Mouse (Mus musculus) activated CD4-positive, CD25-positive, alpha-beta regulatory T cell, adult 4 months (primary cell): Measurements from ENCODE around the gene Slit3. TPM values are rescaled to one million over a fixed set of nuclear protein-coding genes. Genes with fewer than 3 reads are reported as not detected.

Source experiments
- ATAC-seq: one replicate; pipeline ENCODE4 v1.8.0; 2017
- polyA plus RNA-seq, 2 experiments: library from polyadenylated mRNA; unstranded; fragments of 100-300 nt; shearing (Covaris generic); gene quantifications; one replicate each; pipeline ENCODE4 v1.2.1; 2017

Gene Slit3
- polyA plus RNA-seq, 2 experiments from 2014 or later: not detected

DNA sequence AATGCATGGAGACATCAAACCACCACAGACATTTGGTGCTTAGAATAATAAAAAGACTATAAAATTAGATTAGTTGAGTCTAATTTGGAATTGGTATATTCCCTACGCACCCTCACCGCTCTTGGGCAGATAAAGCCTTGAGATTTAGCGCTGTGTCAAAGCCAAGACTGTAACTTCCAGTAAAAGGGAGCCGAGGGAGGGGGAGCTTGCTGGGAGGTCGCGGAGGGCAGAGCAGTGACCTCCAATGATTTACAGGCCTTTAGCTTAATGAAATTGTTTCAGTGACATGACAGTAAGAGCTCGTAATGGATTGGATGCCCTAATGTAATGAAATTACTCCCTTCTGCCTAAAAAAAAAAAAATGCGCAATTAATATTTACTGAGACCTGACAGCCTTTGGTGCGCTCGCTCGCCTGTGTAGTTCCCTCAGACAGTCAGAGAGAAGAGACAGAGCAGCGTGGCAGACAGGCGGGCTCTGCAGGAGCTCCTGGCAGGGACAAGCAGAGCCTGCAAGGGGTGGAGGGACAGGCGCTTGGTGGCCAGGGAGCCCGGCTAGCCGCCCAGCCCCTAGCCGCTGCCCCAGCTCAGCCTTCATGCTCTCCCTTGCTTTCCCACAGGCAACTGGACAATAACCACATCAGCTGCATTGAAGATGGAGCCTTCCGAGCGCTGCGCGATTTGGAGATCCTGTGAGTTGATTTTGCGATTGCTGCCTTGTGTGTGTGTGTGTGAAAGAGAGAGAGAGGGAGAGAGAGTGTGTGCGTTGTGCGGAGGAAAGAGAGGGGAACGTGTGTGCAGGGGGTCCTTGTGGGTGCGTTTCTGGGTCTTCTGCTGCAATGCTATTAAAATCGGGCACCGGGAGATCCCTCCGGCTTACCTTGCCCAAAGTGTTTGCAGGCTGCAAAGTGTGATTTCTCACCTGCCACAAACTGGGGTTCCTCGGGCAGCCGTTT is 423.4 kb downstream of the Slit3 start:
- ATAC-seq: no peak

DNA sequence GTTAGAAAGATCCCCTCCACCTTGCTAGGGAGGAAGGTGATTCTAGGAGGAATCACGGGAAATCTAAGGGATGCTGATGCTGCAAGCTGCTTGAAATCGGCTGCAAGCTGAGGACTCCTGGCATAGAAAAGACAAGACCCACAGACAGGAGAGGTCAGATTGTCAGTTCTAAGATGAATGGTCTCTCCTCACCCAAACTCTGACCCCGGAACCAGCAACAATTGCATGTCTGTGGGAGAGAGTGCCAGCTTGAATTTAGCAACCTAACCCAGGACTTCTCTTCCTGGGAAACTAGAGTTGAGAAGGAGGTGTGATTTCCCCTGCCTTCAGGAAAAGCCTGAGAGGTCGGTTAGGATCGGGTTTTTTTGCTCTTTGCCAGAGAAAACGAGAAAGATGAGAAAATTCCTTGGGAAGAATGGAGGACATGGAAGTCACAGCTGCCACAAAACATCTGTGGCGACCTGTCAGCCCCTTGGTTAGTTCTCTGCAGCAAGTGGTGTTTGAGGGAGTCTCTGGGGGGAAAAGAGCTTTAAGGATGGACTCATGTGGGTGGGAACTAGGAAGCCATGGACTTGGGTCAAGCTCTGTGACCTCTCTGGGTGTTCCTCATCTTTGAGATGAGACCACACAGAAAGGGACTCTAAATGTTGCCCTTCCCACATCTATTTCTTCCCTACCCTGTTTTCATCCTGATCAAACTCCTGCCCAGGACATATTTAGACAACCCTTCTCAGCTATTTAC is 425.2 kb downstream of the Slit3 start:
- no peak for ATAC-seq

DNA sequence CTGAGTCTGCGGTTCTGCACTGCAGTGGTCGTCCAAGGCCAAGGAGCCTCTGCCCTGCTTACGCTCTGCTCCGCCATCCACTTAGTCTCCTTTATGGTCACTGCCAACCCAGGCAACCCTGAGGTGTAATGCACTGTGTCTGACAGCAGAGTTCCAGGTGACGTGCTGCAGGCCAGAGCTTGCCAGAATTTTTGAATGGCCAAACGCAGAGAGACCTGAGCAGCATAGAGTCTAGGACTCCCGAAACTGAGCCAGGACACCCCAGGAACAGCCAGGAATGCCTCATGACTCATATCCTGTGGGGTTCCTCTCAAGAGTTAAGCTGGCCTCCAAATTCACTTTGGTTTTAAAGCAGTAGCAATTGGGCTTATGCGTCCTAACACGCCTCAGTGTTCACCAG is 429.0 kb downstream of the Slit3 start:
- ATAC-seq: no peak

DNA sequence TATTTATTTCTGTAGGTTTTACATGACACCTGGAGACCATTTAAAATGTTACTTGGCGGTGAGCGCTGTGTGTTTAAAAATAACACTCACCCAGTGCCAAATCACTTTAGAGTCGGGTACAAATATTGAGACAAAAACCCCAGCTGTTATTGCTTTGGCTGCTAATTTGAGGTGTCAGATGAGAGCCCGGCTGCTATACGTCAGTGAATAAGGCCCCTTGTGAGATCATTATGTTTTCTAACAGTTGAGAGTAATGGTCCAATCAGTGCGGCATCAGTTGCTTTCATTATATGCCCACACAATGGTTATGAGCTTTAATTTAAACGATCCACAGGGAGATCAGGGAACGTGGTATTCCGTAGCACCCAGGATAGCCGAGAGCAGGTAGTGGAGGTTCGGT is 435.2 kb downstream of the Slit3 start:
- ATAC-seq: no peak

DNA sequence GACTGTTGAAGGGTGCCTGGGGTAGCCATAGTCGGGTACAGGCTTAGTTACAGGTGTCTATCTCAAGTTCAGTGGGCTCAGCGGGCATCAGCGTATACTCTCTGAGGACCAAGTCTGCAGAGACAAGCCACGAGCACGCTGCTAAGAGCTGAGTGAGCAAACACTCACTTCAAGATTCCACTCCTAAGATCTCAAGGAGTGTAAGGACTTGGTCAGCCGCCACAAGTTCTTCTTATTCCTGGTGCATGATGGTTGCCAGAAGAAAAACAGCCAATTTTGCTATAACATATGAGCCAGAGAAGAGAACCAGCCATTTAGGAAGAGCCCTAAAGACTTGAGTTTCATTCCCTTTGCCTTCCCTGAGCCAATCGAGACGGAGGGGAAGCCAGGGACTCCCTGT is 436.5 kb downstream of the Slit3 start:
- no peak for ATAC-seq

DNA sequence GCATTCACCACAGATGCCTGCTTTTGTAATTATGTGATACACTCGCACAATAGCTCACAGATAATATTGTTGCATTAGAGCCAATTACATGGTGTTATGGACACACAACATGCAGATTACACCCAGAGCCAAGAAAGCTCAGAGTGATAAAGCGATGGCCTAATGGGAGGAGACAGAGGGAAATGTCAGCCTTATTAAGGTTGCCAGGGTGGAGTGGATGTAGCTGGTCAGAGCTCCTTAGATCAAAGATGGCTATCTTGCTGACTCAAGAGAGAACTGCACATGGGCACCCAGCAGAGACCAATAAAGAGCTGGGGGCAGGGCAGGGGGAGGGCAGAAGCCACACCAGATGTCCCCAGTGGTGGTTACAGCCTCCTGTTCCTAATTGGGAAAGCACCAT is 437.3 kb downstream of the Slit3 start:
- ATAC-seq: no peak

DNA sequence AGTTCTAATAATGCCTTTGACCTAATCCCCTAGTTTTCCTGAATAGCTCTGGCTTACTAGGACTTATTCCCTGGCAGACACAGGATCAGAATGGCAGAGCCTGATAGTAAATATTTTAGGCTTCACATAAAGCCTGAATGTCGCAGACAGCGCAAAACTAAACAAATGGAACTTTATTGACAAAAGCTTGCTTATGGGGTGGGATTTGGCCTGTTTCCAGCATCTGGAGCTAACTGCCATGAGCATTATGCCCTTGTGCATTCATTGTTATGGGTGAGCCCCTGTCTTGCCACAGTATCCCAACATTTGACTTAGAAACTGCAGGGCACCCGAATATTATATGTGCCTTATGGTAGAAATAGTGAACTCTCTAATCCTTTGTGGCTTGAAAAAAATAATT is 438.4 kb downstream of the Slit3 start:
- ATAC-seq: no peak

DNA sequence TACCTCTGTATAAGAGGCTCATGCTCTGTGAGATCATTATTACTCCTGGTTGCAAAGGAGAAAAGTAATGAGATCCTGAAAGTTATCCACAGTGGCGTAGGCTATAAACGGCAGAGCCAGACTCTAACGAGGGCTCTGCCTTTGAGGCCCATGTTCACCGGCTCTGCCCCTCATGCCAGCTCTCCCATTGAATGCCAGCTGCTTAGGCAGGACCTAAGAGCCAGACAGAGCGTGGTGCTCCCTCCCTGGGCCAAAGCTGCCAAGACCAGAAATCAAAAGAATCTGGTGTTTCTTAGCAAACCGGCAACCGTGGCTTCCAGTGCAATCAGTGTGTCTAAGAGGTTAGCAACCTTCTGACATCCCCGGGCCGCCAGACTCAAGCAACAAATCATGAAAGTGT is 440.7 kb downstream of the Slit3 start:
- ATAC-seq: no peak

DNA sequence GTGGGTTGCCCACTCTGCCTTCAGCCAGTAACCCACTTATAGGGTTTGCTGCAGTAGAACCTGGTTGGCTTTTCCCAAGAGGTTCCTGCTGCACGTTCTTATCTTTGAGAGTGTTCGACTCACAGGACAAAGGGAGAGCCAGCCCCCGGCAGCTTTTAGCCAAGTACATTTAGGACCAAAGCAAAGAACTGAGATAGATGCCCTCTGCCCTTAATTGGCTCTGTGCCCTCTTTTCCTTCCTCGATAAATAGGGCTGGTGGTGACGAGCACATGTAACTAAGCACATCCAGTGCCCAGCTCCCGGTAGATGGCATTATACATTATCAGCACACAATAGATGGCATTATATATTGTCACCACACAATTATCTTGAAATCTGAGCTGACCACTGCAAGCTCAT is 444.3 kb downstream of the Slit3 start:
- ATAC-seq: no peak

DNA sequence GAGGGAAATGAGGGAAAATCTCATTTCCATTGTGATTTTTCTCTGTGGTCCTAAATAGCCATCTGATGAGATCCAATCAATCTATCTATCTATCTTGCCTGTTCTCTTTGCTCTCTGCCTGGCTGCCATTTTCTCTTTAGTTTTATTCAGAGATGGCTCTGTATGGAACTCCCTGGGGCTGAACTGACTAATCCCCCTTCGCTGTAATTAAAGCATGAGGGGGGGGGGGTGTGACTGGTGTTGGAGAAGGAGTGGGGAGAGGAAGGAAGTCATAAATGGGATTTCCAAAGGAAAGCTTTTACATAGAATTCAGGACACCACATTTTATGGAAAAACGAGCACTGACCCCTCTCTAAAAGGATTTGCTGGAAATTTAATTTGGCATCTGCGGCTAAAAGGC is 445.7 kb downstream of the Slit3 start:
- ATAC-seq: no peak

DNA sequence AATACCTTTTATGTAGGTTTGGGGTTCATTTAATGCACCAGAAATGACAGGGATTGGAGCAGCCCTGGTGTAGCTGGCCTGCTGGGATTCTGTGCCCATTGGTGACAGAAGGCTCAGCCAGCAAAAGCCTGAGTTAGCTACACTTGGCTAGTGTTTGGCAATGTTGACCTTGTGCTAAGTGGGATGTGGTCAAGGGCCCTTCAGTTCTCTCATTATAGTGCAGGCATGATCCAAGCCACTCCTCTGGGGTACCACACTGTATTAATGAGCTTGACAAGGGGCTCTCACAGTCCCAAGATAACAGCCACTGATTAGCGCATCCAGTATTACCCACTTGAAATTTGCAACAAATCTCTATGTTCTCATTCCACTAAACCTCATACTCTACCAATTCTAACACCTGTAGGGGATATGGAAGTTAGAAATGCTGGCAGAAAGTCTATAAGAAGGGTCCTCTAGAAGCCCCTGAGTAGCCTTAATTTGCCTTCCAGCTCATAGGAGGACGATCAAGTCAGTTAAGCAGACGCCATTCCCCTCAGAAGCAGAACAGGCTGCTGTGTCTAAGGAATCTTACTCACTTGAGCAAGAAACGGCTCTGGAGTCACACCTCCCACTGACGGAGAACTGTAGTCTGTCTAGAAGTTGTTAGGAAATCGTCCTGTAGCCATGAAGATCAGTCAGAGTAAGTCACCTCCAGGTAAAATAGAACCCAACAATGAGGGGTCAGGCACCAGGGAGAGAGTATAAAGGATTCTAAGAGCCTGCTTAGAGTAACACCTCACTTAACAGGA is 448.3 kb downstream of the Slit3 start:
- ATAC-seq: no peak

DNA sequence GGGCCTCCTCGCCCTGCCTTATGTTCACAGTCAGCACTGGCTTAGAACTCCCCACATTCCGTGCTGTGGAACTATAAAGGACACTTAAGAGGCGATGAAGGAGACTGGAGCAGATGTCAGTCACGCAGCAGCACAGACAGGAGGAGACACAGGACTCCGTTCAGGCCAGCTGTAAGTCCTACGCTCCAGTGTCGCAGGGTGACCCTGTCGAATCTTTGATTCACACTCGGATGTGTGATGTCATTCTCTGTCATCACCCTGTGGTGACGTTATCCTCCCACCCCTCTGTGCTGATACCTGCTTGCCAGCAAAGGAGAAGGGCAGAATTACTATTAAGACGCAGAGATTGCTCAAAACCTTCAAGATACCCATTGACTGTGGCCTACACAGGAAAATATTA is 448.9 kb downstream of the Slit3 start:
- ATAC-seq: no peak

DNA sequence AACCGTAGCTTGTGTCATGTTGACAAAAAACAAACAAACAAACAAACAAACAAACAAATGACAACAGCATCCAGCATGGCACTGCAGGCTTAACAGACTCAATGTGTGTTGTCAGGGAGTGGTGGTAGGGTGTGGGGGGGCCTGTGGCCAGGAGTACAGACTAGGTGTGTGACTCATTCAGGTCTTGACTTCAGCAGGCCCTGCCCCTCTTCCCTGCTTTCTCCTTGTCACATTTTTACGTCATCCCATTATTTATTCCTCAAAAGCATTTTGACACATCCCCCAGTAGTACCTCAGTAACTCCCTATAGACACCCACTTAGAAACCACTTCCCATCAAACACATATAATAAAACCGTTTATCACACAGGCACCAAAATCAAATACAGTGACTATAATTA is 450.9 kb downstream of the Slit3 start:
- ATAC-seq: no peak

DNA sequence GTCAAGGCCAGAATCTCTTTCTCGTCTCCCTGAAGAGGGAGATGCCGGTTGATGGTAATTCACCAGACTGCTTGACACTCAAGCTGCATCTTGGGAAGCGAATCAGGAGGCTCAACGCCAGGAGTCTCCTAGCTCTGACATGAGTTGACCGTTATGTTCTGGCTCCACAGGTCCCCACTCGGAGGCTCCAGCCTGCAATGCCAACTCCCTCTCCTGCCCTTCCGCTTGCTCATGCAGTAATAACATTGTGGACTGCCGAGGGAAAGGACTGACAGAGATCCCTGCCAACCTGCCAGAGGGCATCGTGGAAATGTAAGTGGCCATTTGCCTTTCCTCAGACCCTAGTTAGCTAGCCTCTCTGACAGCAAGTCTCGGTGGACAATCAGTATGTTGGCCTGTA is 457.8 kb downstream of the Slit3 start:
- no peak for ATAC-seq

DNA sequence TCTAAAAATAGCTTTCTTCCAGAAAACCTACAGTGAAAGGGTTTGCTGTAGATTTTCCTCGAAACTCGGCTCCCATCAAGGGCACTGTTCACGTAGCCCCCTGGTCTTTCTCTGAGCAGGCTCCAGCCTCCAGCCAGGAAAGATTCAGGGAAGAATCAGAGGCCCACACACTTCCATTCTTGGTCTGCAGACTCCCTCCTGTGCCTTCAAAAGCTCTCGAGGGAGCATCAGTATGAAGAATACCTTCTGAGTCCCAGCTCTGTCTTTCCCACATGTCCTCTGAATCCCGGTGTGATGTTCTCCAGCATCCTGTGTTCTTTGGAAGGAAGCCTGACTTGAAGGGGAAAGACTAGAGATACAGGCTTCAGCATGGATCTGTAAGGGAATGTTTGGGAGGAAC is 461.6 kb downstream of the Slit3 start:
- ATAC-seq: no peak

DNA sequence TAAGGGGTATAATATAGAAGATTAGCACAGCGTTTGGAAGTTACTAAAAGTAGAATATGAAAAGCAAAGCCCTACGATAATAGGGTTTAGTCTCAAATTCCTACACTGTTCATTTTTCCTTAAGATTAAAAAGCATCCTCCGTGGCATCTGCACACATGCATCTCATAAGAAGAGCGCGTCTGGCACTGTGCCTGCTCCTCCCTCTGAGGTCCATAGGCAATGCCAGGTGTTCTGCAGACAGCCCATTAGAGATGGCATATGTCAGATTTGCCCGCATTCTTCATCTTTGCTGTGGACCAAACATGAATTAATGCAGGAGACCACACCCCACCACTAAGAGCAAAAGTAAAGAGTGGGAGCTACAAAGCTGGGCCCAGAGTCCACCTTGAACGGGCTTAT is 462.6 kb downstream of the Slit3 start:
- ATAC-seq: no peak

DNA sequence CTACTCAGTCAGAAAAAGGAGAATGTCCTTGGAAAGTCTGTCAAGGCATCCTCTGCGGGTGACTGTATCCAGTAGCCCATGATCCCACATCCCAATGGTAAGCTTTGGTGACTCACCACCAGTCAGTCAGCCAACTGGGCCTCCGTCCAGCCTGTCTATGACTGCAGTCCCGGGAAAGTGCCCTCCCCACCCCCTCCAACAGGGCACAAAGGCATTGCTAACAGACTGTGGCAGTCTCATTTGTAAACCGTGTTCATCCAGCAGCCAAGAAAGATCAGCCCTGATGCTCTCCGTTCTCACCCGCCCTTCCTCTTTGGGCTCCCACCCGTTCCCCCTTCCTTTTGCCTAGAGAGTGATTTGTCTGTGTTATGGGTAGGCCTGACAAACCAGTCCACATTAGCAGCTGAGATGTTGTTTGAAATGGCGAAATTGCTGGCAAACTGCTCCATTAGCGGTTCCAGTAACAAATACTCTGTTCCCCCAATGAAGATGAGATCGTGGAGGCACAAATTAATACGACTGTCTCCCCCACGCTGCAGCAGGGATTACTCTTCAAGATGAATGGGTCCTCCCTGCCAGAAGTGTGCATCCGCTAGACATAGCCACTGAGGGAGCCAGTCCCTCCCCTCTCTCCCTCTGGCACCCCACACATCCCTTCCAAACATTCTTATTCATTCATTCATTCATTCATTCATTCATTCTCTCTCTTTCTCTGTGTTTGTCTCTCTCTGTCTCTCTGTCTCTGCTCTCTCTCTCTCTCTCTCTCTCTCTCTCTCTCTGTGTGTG is 466.3 kb downstream of the Slit3 start:
- ATAC-seq: no peak

DNA sequence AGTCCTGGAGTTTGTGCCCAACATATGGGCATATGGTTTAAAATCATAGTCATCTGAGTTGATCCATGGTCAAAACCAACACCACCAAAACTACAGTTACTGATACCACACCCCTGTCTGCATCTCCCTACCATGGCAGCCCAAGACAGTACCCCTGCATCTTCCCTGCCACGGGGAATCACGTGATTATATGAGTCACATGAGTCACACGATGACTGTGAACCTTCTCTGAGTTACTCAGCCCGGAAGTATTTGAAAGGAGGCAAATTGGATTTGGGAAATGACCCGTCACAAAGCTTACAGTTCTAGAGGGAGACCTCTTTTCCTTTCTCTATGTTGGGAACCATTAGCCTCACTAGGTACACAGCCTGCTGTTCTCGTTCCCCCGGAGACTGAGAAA is 468.9 kb downstream of the Slit3 start:
- ATAC-seq: no peak

DNA sequence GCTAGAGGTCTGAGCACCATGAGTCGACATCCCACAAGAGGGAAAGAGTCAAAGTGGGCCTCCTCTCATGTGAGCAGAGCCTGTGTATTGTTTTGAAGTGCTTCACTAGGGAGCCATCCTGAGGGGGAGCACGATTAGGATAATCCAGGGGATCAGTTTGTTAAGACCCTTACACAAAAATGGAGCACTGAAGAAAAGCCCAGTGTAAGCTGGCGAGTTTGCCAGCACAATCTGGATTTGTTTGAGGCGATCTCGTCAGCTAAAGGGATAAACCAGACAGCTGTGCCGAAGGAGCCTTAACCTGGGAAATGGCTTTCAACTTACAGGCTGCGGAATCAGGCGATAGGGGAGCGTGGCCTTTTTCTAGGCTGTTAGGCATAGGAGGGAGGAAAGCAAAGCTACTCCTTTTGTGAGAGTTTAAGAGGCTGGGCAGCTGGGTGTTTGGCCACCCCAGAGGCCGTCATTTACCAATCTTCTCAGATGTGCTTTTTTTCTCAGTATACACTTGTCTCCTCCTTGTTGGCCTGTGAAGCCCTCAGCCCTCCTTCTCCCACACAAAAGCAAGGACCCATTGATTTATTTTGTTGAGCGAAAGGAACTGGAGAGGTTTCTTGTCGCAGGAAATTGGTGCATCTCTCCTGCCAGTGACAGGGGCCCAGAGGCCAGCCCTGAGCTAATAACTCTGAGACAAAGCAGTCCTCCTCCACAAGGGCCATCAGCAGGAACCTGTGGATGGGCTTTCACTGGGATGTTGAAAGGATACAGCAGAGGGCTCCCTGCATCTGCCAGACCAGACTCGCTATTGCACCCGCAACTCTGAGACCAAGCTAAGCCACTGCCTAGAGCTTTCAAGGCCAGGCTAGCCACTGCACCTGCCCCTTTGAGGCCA is 472.4 kb downstream of the Slit3 start:
- ATAC-seq: no peak

DNA sequence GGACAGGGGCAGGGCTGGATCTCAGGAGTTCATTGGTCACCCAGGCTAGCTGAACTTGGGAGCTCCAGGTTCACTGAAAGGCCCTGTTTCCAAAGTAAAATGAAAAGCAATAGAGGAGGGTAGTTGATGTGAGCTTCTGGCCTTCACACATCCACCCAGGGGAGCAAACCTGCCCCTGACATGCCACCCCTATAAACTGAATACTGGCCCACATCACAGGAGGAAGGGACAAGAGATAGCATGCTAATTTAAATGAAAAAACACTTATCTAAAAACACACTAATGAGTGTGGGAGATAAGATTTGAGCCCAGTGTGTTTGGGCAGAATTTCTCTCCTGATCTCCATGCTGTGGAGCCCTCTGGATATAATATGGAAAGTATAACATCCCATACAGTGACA is 475.0 kb downstream of the Slit3 start:
- ATAC-seq: no peak

DNA sequence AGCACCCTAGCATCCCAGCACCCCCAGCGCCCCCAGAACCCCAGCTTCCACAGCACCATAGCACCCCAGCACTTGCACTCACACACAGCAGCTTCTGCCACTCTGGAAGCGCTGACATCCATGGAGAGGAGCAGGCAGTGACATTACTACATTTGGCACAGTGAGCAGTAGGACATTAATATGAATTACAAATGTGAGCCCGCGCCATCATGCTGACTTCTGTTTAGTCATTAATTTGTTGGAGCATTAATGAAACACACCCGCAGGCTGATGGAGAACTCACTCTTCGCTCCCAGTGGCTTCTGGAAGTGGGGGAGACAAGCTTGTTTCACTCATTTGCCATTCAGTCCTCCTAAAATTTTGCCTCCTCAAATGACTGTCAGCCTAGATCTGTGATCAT is 476.9 kb downstream of the Slit3 start:
- no peak for ATAC-seq
